Mouse (Mus musculus) spleen, adult 2 months (tissue): Measurements from ENCODE around the gene Sgca.

Source experiments
- CTCF ChIP-seq: fragments of 200-500 bp; IDR thresholded peaks from 2 replicates; pipeline ENCODE4 v1.5.1; 2011; ENCODE audit warnings: mild to moderate bottlenecking, inconsistent platforms; ENCODE audit not compliant: insufficient read depth, insufficient read length, insufficient replicate concordance; ENCODE audit errors: extremely low read depth
- POLR2A ChIP-seq: fragments of 200-500 bp; IDR thresholded peaks from 2 replicates; pipeline ENCODE4 v1.6.1; 2011; ENCODE audit warnings: low read depth, low read length, inconsistent platforms

DNA sequence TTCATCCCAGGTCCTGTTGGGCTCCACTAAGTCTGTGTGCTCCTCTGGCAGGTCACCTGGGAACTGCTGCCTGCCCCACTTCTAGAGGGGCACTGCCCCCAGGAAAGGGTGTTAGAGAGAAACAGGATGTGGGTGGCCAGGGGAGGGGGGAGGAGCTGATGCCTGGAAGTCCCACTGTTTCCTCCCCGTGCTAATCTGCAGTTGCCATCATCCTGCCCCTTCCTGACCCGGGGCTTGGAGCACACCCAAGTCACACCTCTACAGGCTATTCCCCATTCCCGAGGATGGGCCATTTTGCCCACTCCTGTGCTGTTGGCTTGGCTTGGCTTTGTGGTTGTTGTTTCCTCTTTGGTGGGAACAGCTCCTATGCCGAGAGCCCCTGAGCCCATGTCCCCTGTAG, 24.4 kb upstream of the Sgca start:
- no peak for TF ChIP-seq POLR2A
- no peak for TF ChIP-seq CTCF
